ENCODE assay signal across 9 mouse cellular contexts in the genomic region with DNA sequence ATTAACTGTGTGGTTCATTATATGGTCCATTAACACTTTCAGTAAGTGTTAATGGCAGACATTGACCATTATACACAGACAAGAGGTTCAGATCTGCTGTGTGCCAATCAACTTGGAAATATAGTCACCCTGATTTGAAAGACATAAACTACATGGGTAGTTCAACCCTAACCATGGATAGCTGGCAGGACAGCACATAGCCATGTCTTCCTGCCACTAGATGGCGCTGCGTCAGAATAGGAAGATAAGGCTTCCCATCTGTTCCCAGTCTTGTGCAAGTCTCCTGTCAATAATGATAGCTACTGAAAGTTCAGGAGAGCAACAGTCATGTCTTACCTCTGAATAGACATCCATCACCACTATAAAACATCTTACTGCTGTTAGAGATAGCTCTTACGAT.
DNase-seq lines count a peak whose midpoint lies in the region; ATAC-seq lines count a peak whose summit lies in the region.
"Had no signal": no experiment of that assay in that cellular context is flagged by ENCODE, and none has a peak within 500 bp of the region (broad histone marks: within the 10 kb centered on the region; RNA-seq: fewer than 3 reads in every experiment).

No protein-coding gene starts in this region.

- intact Hi-C loops in heart, postnatal 25 days (cut with DNase I) = loop anchor here (2.0 kb wide), 2 partner anchors 192 to 412 kb away; no protein-coding TSS in a partner anchor
- intact Hi-C loops in heart, postnatal 10 days (cut with DNase I) = loop anchor here (1.0 to 2.0 kb wide), 3 partner anchors 191 to 414 kb away; no protein-coding TSS in a partner anchor

- no peaks in the 10 kb centered on the region for H3K36me3 ChIP-seq in embryonic facial prominence, embryonic 11.5 days (replicated peaks; ENCODE audit: control insufficient read depth, insufficient read depth, low read depth, low read length)
- H3K36me3 ChIP-seq in midbrain, embryonic 13.5 days = no peaks in the 10 kb centered on the region
- H3K36me3 ChIP-seq in splenic B cell, adult 2 months (ENCODE audit: control insufficient read depth, insufficient read depth, low read length, poor library complexity, severe bottlenecking) = no peaks in the 10 kb centered on the region
- H3K36me3 ChIP-seq: liver, embryonic 15.5 days had no signal

- no peak for ATAC-seq in embryonic facial prominence, embryonic 11.5 days (replicated peaks; ENCODE audit: insufficient number of reproducible peaks, low FRiP score, low TSS enrichment, low read depth)
- ATAC-seq in midbrain, embryonic 13.5 days = peak; percentile 40; the same call in 1 of the 2 replicates

- no peaks in the 10 kb centered on the region for H3K9me3 ChIP-seq in embryonic facial prominence, embryonic 11.5 days (replicated peaks; ENCODE audit: control insufficient read depth, low read length)
- H3K9me3 ChIP-seq in midbrain, embryonic 13.5 days = no peaks in the 10 kb centered on the region
- H3K9me3 ChIP-seq: liver, embryonic 15.5 days had no signal

- no peak overlapping the region for H3K4me3 ChIP-seq in embryonic facial prominence, embryonic 11.5 days (ENCODE audit: low read depth, low read length)
- H3K4me3 ChIP-seq in midbrain, embryonic 13.5 days (replicated peaks) = no peak overlapping the region
- H3K4me3 ChIP-seq: liver, embryonic 15.5 days had no signal

- H3K4me2 ChIP-seq in embryonic facial prominence, embryonic 11.5 days (ENCODE audit: low read depth, low read length) = no peak overlapping the region
- no peak overlapping the region for H3K4me2 ChIP-seq in midbrain, embryonic 13.5 days (replicated peaks)
- H3K4me2 ChIP-seq: liver, embryonic 15.5 days had no signal

- no peak overlapping the region for H3K27ac ChIP-seq in embryonic facial prominence, embryonic 11.5 days (replicated peaks; ENCODE audit: low read depth, low read length)
- no peak overlapping the region for H3K27ac ChIP-seq in midbrain, embryonic 13.5 days
- H3K27ac ChIP-seq: liver, embryonic 15.5 days had no signal

- no peaks in the 10 kb centered on the region for H3K4me1 ChIP-seq in embryonic facial prominence, embryonic 11.5 days (ENCODE audit: control insufficient read depth, insufficient read depth, low read length)
- H3K4me1 ChIP-seq in midbrain, embryonic 13.5 days (replicated peaks) = no peaks in the 10 kb centered on the region; the same call in 1 of the 2 replicates
- H3K4me1 ChIP-seq: liver, embryonic 15.5 days had no signal

- 24% methylated on average over 3 of the region's 3 CpGs for WGBS in embryonic facial prominence, embryonic 11.5 days
- 29% methylated on average over 3 of the region's 3 CpGs for WGBS in midbrain, embryonic 13.5 days

- no peak overlapping the region for H3K9ac ChIP-seq in embryonic facial prominence, embryonic 11.5 days (replicated peaks; ENCODE audit: low read length)
- no peak overlapping the region for H3K9ac ChIP-seq in midbrain, embryonic 13.5 days (replicated peaks)
- H3K9ac ChIP-seq: liver, embryonic 15.5 days had no signal

- peak; percentile 60 to 83 for DNase-seq in heart, adult 18-20 months
- no peak for DNase-seq in heart, postnatal 25 days (ENCODE audit: low spot score)
- DNase-seq in adrenal gland, postnatal 25 days = peak; percentile 78
- DNase-seq in embryonic facial prominence, embryonic 11.5 days (ENCODE audit: low spot score) = peak; percentile 73
- peak; percentile 71 to 82 for DNase-seq in heart, postnatal 10 days
- DNase-seq in layer of hippocampus, adult 8-10 months (ENCODE audit: low spot score in 2 of 2) = peak; percentile 18 to 46
- peak; percentile 10 for DNase-seq in splenic B cell, adult 2 months (ENCODE audit: low read depth, low spot score)

- no peaks in the 10 kb centered on the region for H3K27me3 ChIP-seq in embryonic facial prominence, embryonic 11.5 days (ENCODE audit: control insufficient read depth, insufficient read depth, low read length)
- H3K27me3 ChIP-seq in midbrain, embryonic 13.5 days = no peaks in the 10 kb centered on the region
- H3K27me3 ChIP-seq in splenic B cell, adult 2 months (ENCODE audit: control insufficient read depth, insufficient read depth, low read length, poor library complexity, severe bottlenecking) = no peaks in the 10 kb centered on the region
- H3K27me3 ChIP-seq: liver, embryonic 15.5 days had no signal
